Mouse (Mus musculus) neutrophil, adult 5-6 weeks (primary cell): Measurements from ENCODE around the gene Tmem171. TPM values are rescaled to one million over a fixed set of nuclear protein-coding genes. Genes with fewer than 3 reads are reported as not detected.

ENCODE experiments used
- ATAC-seq: fragments of 151-379, 151-347 bp; 2 replicates; pipeline ENCODE4 v1.8.0; 2017; ENCODE audit warnings: mild to moderate bottlenecking, moderate TSS enrichment; ENCODE audit not compliant: insufficient number of reproducible peaks, poor library complexity, low FRiP score, severe bottlenecking; ENCODE audit errors: extremely low read depth
- total RNA-seq: library from RNA; stranded (forward); fragments of 200-1000 nt; gene quantifications from 2 replicates; pipeline ENCODE4 v1.2.3, GENCODE M21; 2017

Gene Tmem171
- total RNA-seq, 1 experiment from 2014 or later, result not detected

GRCm38 (mm10) chr13:98699051-98699744, 4.6 kb upstream of the Tmem171 start:
- ATAC-seq, result no peak

GRCm38 (mm10) chr13:98696716-98697115, 2.1 kb upstream of the Tmem171 start:
- ATAC-seq, result no peak

- no peak for ATAC-seq
Observed at GRCm38 (mm10) chr13:98695546-98695945, 912 bp upstream of the Tmem171 start.

GRCm38 (mm10) chr13:98693316-98693715, 1.3 kb downstream of the Tmem171 start:
- ATAC-seq, result no peak

GRCm38 (mm10) chr13:98691956-98692515, 2.6 kb downstream of the Tmem171 start:
- ATAC-seq, result no peak

GRCm38 (mm10) chr13:98690886-98691285, 3.7 kb downstream of the Tmem171 start:
- ATAC-seq, result no peak

- no peak for ATAC-seq
Observed at GRCm38 (mm10) chr13:98689605-98690290, 4.9 kb downstream of the Tmem171 start.

GRCm38 (mm10) chr13:98687931-98688330, 6.7 kb downstream of the Tmem171 start:
- no peak for ATAC-seq

GRCm38 (mm10) chr13:98684144-98684900, 10.3 kb downstream of the Tmem171 start:
- ATAC-seq, result no peak

- no peak for ATAC-seq
Observed at GRCm38 (mm10) chr13:98683412-98683811, 11.2 kb downstream of the Tmem171 start.

- ATAC-seq, result 0 out of 2 replicates have a peak, but pooled peaks have one; percentile 3
Observed at GRCm38 (mm10) chr13:98680470-98681060, 14.1 kb downstream of the Tmem171 start.

GRCm38 (mm10) chr13:98679631-98680041, 15.0 kb downstream of the Tmem171 start:
- no peak for ATAC-seq

GRCm38 (mm10) chr13:98679230-98679629, 15.4 kb downstream of the Tmem171 start:
- ATAC-seq, result no peak

GRCm38 (mm10) chr13:98673922-98674321, 20.7 kb downstream of the Tmem171 start:
- no peak for ATAC-seq

- ATAC-seq, result no peak
Observed at GRCm38 (mm10) chr13:98669296-98669695, 25.3 kb downstream of the Tmem171 start.

GRCm38 (mm10) chr13:98667316-98667715, 27.3 kb downstream of the Tmem171 start:
- ATAC-seq, result no peak

- ATAC-seq, result no peak
Observed at GRCm38 (mm10) chr13:98665240-98665639, 29.4 kb downstream of the Tmem171 start.

- no peak for ATAC-seq
Observed at GRCm38 (mm10) chr13:98662173-98662675, 32.4 kb downstream of the Tmem171 start.

GRCm38 (mm10) chr13:98656034-98656471, 38.6 kb downstream of the Tmem171 start:
- no peak for ATAC-seq
